Mouse (Mus musculus) retina, postnatal 7 days (tissue): ENCODE results near the gene Map4k4.

Experiments used
- DNase-seq: peaks from one replicate; pipeline ENCODE4 v3.0.0-alpha.2; 2012; ENCODE audit warnings: low read depth, low spot score

Gene Map4k4

GRCm38 (mm10) chr1:39935616-39936015 lies 34.9 kb downstream of the Map4k4 start:
- no peak for DNase-seq

GRCm38 (mm10) chr1:39936332-39936802 lies 35.7 kb downstream of the Map4k4 start:
- peak; percentile 66 for DNase-seq

- no peak for DNase-seq
Measured at GRCm38 (mm10) chr1:39936934-39937333, 36.2 kb downstream of the Map4k4 start.

- DNase-seq: no peak
Measured at GRCm38 (mm10) chr1:39937609-39938008, 36.9 kb downstream of the Map4k4 start.

GRCm38 (mm10) chr1:39939401-39939800 lies 38.7 kb downstream of the Map4k4 start:
- no peak for DNase-seq

- no peak for DNase-seq
Measured at GRCm38 (mm10) chr1:39940342-39940741, 39.6 kb downstream of the Map4k4 start.

- DNase-seq: no peak
Measured at GRCm38 (mm10) chr1:39941237-39942179, 40.8 kb downstream of the Map4k4 start.

GRCm38 (mm10) chr1:39942935-39943334 lies 42.2 kb downstream of the Map4k4 start:
- DNase-seq: no peak

- no peak for DNase-seq
Measured at GRCm38 (mm10) chr1:39944306-39944971, 43.7 kb downstream of the Map4k4 start.

- DNase-seq: no peak
Measured at GRCm38 (mm10) chr1:39944972-39945323, 44.2 kb downstream of the Map4k4 start.

- DNase-seq: no peak
Measured at GRCm38 (mm10) chr1:39946391-39946790, 45.7 kb downstream of the Map4k4 start.

GRCm38 (mm10) chr1:39947179-39947578 lies 46.5 kb downstream of the Map4k4 start:
- no peak for DNase-seq

- no peak for DNase-seq
Measured at GRCm38 (mm10) chr1:39947701-39948359, 47.1 kb downstream of the Map4k4 start.

GRCm38 (mm10) chr1:39949205-39949604 lies 48.5 kb downstream of the Map4k4 start:
- no peak for DNase-seq

GRCm38 (mm10) chr1:39949790-39950462 lies 49.2 kb downstream of the Map4k4 start:
- DNase-seq: no peak

GRCm38 (mm10) chr1:39950590-39950989 lies 49.9 kb downstream of the Map4k4 start:
- DNase-seq: no peak

GRCm38 (mm10) chr1:39954652-39955051 lies 53.9 kb downstream of the Map4k4 start:
- no peak for DNase-seq

- DNase-seq: no peak
Measured at GRCm38 (mm10) chr1:39956712-39957111, 56.0 kb downstream of the Map4k4 start.

- DNase-seq: no peak
Measured at GRCm38 (mm10) chr1:39957981-39958380, 57.3 kb downstream of the Map4k4 start.

- DNase-seq: no peak
Measured at GRCm38 (mm10) chr1:39960623-39961022, 59.9 kb downstream of the Map4k4 start.

- DNase-seq: no peak
Measured at GRCm38 (mm10) chr1:39961113-39961512, 60.4 kb downstream of the Map4k4 start.

GRCm38 (mm10) chr1:39962321-39962720 lies 61.6 kb downstream of the Map4k4 start:
- no peak for DNase-seq
